Mouse (Mus musculus) gastrocnemius, postnatal 4 days (tissue): Measurements from ENCODE around the gene Tmtc1. TPM values are rescaled to one million over a fixed set of nuclear protein-coding genes. Genes with fewer than 3 reads are reported as not detected.

ENCODE experiments used
- DNase-seq, 2 experiments: peaks; one replicate each; pipeline ENCODE4 v3.0.0; 2021 to 2022; ENCODE audit warnings: low spot score in 2 of 2, mixed read lengths in 2 of 2
- total RNA-seq, 2 experiments: library from RNA; stranded (reverse); gene quantifications; 2 replicates each; pipeline ENCODE4 v1.2.3; 2021

Tmtc1 gene
- total RNA-seq, 2 experiments from 2014 or later, result 27.4 to 30.2 TPM

DNA sequence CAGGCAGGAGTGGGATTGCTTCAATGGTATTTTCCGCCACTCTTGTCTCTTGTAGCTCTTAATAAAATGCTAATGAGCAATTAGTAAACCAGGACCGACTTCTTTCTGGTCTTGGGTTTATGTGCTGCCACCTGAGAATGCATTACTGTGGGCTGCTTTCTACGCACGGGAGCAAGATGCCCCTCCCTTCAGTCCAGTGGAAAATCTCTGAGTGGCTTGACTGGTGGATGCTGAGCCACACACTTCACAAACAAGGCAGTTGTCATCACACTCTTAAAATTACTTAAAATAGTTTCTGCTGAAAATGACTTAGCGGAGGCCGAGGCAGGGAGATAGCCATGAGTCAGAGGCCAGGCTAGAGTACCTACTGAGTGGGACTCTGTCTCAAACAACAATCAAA lies 116.1 kb downstream of the Tmtc1 start:
- DNase-seq, result no peak

DNA sequence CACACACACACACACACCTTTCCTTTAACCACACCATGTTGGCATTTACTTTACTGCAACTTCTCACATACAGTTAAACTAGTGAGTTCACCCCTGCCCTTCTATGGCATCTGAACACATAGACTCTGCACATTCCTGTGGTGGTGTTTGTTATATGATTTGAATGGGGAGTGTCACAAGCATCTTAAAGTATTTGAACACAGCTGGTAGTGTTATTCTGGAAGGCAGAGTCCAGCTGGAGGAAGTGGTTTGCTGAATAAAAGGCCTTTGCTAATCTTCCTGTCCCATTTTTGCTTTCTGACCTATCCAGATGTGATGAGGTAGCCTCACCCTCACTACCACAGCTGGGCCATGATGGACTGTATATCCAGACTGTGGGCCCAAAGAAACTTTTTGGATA lies 125.5 kb downstream of the Tmtc1 start:
- no peak for DNase-seq

DNA sequence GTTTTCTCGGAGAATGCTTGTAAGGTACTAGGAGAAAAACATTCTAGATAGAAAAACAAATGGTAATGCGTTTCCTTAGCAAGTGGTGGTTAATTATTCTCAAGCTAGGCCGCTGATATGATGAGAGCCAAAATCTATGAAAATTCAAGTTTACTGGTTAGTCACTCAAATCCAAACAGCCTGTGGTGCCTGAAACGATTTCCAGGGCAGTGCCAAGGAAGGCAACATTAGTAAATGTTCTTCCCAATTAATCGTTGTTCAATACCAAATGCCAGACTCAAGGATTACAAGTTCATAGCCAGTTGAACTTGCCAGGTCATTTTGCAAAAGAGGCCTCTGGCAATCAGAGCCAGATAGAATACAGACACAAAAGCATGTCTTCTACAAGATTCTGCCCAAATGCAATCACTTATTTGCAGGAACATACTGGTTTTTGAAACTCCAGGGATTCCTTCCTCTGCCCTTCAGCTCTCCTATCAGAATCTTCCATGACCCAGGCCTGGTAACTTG lies 128.6 kb downstream of the Tmtc1 start:
- DNase-seq, result no peak

DNA sequence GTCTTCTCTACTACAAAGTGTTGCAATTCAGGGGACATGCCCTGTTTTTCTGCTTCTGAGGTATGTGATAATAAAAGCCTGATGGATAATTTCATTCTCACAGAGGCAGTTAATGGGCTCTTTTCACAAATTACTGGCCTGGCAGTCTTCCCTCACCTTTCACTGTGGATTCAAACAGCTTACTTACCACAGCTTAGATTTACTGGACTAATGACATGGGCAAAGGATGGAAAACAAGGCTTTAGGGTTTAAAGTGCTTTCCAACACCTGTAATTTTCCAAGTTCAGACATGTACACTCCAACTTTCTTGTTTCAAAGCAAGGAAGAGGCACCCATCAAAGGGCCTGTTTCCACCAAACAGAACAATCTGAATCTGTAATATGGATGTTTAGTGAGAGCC lies 129.1 kb downstream of the Tmtc1 start:
- no peak for DNase-seq

DNA sequence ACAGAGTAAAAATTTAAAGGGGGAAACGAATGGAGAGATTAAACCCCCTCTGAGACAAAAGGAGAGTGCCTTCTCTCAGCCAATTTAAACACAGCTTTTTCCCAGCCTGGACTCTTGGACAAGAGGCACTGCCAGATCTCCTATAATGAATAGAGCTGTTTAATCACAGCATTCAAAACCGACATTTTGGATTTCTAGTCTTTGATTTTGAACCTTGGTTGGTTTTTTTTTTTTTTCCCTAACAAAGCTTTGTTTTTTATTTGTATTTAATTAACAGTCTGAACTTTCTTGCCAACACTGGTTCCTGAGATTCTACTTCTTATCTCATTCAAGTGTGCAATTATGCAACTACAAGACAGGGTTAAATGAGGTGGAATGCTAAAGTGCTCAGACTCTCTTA lies 133.2 kb downstream of the Tmtc1 start:
- DNase-seq, result no peak

DNA sequence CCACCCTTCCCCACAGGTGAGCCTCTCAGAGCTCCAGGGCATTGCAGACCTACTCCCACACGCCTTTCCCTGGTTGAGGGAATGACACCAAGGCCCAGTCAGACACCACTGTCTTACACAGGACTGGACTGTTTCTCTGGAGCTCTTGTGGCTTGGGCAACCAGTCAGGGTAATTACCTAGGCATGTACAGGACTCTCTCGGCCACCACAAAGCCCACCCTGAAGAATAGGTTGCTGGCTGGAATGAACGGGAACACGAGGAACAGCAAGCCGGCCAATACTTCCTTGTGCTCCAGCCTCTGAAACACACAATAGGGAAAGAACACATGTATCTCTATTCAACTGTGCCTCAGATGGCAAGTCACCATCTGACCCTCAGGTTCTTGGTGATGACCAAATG lies 138.4 kb downstream of the Tmtc1 start:
- DNase-seq, result no peak

DNA sequence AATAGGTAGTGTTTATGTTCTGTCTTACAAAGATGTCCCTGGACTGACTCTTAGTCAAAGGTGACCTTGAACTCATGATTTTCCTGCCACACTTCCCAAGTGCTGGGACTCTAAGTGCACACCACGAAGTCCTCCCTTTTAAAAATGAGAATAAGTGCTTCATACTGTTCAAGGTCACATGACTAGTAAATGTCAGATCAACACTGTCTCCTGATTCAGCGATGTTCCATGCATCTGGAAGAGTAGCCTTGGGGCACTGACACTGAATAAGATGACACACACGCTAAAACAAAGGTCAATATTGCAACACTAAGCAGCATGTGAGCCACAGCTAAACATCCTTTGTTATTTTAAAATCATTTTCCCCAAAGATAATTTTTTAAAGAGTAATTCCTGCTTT lies 139.0 kb downstream of the Tmtc1 start:
- no peak for DNase-seq

DNA sequence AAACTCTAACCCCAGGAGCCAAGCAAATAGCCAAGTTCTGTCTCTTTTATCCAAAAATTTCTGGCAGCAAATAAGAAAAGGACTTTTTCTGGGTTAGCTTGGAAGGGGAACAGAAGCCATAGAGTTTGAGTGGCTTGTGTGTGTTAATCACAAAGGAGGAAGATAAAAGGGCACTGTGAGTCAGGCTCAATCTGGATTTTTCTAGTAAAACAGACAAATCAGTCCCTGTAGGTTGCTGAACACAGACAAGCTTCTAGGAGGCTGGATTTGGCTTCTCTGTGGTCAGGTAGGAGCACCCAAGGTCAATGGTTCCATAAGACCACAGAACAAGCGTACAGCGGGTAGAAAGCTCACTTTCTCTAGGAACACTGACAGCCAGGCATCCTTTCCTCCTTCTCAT lies 141.9 kb downstream of the Tmtc1 start:
- no peak for DNase-seq

DNA sequence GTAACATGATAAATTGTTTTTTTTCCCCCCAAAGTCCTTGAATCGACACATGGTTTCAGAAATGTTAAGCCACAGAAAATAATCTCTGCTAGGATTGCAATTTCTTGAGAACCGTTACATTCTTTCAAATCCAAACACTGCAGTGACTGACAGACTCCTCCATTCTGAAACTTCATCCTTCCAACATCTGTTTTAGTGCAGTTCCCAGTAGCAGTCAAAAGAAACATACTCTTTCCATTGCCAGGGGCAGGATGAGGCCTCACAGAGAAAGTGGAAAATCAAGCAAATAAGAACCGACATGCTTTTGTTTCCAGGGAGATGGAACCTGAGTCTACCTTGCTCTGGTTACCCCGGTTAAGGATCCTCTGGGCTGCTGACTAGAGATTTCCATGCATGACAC lies 147.1 kb downstream of the Tmtc1 start:
- no peak for DNase-seq

DNA sequence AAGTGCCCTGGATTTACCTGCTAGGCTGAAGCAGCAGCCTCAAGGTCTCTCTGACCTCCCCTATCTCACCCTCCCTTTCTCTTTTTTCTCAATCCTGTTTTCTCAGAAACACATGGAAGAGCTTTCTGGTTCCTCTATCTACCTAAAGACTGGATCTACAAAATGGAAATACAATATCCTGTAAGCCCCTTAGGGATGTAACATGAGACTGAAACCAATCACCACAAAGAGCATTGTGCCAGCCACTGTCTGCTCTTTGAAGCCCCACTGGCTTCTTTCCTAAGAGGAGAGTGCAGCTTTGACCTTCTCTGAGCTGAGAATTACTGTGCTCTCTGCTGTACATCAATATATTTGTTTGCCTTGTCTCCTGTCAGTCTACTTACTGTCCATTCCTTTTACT lies 147.8 kb downstream of the Tmtc1 start:
- DNase-seq, result no peak

DNA sequence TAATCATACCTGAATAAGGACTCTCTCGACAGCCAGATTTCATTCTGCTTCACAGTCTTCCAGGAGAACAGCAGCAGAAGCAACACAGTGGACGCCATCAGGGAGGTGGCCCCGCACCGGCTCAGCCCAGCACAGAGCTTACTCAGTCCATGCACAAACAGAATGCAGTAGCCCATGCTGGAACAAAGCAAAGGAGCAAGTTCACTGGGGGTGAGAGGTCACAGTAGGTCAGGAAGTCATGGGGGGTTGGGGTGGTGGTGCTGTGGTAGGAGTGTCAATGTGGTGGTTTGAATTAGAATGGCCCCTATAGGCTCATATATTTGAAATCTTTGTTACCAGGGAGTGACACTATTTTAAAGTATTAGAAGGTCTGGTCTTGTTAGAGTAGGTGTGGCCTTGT lies 149.7 kb downstream of the Tmtc1 start:
- DNase-seq, result no peak

DNA sequence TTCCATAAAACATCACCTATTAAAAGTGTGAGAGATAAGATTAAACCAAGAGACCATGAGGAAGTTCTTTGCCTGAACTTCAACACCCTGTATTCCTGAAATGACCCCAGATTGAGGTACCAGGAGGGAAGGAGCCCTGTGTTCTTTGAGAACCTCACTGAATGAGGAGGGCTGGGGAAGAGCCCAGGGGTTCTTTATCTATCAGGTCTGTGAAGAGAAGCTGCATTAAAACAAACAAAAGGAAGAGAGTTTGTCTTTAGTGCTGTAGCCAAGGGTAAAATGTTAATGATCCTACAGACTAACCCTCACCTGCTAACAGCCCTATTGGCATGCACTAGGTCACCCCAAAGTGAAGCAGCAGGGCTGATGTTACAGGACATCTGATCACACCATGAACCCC lies 153.3 kb downstream of the Tmtc1 start:
- DNase-seq, result no peak

DNA sequence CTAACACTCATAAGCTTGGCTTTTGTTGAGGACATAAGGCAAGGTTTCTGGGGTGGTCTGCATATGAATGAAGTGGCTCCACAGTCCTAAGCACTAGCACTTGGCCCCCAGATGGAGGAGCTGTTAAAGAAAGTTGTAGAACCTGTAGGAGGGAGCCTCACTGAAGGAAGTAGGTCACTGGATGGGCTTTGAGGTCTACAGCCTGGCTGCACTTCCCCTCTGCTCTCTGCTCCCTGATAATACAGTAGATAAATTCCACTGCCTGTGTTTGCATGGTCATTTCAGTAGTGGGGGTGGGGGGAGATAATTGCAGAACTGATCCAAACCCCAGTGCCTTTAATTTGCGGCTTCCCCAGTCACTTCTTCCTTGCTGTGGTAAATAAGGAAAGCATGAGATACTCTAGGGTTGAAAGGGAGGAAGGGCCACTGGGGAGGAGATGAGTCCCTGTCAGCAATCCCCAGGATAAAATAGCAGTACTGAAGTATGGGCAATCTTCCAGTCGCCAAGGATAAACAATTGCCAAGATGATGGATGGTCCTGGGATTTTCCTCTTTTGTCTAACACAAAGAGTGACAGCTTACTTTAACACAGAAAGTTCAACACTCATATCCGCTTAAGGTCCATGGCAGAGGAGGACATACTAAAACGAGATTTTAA lies 160.8 kb downstream of the Tmtc1 start:
- DNase-seq, result no peak

DNA sequence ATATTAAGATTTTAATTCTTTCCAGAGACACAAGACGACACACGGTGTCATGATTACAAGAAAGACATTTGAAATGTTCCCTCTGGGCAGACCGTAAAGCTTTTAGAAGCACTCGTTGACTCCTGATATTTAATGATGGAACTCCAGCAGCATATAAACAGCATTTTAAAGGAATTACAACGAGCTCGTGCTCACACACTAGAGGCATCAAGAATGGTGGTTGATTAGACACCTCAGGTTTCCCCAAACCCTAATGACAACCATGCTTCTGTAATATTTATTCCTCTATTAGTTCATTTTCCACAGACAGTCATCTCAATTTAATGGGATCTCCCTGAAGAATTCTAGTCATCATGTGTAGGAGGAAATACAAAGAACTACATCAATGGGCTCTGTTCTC lies 164.9 kb downstream of the Tmtc1 start:
- DNase-seq, result no peak

DNA sequence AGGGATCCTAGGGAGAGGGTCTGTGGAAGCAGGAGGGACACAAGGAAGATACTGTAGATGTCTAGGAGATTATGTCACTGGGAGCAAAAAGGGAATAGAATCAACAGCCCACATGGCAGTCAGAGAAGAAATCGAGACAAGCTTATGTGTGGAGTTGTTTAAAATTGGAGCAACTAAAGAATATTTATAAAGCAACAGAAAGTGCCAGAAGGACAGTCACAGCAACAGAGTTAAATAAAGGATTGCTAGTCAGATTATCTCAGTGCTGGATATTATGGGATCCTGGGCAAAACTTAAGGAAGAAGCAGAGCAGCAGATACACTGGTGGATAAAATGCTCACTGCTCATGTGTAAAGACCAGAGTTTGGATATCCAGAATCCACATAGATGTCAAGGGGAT lies 167.8 kb downstream of the Tmtc1 start:
- DNase-seq, result no peak

DNA sequence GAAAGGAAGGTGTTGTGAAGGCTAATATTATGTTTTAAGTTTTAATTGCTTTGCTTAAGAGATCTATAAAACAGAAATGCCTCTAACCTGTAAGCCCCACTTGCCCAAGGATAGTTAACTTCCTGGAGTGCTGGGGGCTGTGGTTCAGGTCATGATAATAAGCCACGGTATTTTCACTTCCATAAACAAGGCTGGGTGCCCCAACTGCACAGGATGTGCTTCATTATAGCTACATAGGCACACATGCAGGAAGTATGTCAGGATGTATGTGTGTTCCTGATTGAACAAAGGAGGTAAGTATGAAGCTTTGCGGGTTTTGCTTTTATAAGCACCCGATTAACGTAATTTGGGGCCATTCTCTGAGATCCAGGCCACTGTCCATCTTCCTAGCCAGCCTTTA lies 169.1 kb downstream of the Tmtc1 start:
- no peak for DNase-seq

DNA sequence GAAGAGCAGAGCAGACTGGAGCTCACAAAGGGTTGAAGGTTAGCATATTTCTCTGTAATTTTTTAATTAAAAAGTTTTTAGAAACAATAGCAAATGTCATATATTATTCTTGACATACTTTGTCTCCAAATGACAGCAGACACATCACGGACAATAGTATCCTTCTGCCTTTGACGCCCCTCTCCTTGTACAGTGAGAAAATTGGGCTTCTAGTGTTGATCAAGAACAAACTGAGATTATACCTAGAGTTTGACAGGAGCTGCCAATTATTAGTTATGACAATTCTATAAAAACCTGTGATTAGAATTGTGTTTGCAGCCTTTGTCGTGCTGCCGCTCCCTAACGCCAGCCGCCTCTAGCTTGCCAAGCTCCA lies 183.5 kb downstream of the Tmtc1 start:
- no peak for DNase-seq

DNA sequence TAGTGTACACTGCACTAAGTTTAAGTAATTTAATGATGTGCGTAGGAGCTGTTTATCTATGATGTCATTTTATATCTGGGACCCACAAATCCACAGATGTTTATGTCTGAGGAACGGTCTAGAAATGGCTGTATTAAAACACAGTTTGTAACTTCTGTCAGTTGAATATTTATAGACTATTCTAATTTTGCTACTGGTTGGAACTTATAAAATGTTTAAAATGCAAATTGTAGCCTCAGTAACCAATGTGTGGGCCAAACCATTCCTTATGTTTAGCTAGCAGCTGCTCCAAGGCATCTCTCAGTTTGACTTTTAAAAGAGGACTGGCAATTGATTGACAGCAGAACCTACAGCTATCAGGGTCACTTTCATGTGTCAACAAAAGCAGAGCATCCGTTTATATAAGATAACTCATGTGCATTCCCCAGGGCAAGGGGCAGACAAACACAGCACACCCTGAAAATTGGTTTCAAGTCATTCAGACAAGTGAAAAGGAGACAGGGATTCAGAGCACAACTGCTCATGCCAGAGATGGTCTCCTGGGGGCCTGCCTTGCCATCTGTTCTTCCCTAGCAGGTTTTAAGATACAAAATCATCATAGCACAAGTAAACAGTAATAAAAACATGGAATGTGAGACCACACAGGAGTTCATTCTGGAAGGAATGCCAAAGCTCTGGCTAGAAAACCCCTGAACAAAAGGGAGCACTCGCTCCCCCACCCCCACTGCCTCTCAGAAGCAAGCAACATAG lies 184.0 kb downstream of the Tmtc1 start:
- DNase-seq, result peak in 1 of 2 experiments; percentile 59

DNA sequence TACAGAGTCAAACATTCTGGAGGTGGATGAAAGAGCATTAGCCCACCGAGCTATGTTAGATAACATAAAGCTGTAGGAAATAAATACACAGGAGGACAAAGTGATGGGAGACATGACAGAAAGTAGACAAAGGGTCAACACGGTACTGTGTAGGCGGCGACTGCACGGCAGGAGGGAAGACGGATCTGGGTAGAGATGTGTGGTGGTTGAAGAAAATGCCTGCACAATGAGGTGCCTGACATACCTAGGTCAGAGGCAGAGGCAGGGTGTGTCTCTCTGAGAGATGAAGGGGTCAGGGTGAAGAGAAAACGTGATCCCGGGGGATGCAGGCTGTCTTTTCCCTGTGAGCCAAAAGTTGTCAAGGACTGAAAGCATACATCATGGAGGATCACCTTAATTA lies 185.1 kb downstream of the Tmtc1 start:
- no peak for DNase-seq

DNA sequence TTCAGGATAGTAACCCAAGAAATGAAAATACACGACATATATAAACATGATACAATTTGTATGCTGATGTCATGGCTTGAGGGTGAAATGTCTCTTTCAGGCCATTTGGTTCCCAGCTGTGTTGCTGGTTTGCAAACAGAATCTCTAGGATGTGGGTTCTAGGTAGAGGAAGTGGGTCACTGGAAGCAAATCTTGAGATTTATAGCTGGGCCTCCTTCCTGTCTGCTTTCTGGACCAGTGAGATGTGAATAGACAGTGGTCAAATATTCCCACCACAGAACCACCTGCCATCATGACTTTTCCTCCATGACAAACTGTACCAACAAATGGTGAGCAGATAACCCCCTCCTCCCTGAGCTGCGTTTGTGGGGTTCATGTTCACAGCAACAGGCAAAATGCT lies 186.4 kb downstream of the Tmtc1 start:
- DNase-seq, result no peak

DNA sequence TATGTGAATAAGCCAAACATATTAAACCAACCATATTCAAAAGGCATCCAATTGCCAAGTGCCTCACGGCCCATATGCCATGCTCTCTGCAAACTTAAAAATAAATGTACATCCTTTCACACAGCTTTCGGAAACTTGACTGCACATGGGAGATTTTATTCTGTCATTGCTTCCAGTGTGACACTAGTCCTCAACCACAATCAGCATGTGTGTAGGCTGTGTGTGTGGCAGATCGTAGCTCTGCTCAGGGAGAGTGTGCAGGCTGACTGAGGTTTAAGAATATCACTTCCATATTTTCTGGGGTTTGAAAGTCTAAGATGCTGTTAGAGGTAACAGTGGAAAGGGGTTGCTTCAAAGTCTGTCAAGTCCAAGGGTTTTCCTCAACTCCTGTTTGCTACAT lies 188.1 kb downstream of the Tmtc1 start:
- no peak for DNase-seq

DNA sequence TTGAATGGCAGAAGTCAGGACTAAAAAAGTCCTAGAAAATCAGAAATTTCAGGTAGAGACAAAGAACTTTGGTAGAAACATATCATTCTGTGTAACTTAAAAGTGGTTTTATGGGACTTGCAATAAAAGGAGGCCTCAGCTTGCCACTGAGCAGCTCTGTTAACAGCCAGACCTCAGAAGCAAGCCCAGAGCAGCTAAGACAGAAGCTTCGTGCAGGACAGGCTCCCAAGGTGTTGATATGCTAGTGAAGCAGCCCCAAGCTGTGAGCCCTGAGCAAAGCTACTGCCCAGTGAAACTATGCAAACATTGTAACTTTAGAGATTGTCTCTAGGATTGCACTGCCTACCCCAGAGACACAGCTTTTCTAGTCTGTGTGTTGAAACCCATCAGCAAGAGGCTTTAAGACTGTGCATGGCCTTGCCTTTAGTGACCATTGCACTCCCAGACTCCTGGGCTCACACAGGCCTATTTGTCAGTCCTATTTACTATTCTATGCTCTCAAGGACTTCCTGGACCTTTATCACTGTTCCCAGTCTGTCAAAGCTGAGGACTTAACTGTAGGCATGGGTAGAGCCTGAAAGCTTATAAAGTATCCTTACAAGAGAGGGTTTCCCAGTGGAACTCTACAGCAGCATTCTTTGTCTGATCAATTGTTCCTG lies 188.7 kb downstream of the Tmtc1 start:
- no peak for DNase-seq

DNA sequence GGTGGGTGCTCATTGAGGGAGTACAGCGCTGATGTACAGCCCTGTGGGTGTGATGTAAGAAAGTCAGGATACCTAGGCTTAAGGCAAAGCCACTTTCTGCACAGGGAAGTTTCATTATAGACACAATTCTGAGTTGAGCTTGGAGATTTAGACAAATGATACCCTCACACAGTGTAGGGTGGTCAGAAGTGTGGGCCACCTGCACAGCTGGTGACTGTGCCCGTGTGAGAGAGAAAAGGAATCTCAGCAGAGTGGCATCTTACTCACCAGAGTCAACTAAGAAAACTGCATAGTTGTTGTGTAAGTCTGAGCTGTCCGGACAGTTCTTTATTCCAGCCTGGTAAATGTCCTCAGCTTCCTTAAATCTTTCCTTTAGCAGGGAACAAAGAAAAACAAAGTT lies 195.0 kb downstream of the Tmtc1 start:
- DNase-seq, result no peak
